Mouse (Mus musculus): ENCODE results near the gene Rpl36. TPM values are rescaled to one million over a fixed set of nuclear protein-coding genes. Genes with fewer than 3 reads are reported as not detected.
"Not testable (repeated sequence)": the region's sequence is repeated elsewhere in the genome, so short reads cannot be mapped to it uniquely, and the experiment has no call there.

Rpl36 gene
- total and polyA plus RNA-seq, 3 experiments = 2,385 to 3,914 TPM; not detected in 1

DNA sequence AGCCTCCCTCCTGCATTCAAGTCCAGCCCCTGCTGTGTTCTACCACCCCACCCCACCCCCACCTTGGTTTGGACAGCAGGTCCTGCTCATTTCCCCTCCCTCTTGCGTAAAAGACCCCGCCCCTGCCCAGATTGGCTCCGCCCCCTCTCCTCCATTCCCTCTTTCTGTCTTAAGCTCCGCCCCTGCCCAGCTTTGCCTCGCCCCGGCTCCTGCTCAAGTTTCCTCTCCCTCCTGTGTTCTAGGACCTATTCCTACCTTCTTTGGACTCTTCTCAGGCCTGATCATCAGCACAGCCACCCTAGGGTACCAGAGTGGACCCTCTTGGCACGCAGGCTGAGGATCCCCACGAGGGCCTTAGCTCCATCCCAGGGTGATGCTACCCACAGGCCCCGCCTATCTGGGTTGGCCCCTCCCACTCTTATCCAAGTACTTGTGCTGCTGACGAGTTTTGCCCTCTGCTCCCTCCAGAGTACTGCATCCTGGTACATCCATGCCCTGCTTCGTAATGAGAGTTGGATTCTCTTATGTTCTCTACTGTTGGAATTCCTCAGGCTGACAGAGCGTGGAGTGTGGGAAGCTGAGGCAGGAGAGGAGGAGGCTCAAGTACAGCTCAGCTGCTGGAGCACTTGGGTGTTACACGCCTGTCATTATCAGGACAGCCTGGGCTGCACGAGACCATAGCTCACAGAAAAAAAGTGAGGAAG, 1.2 kb upstream of the Rpl36 start (continued):
- TF ChIP-seq ETS1 (IDR thresholded peaks at IDR 0.05; ENCODE audit: low read depth, low read length) = peak; percentile 40; the same call in 1 of the 2 replicates
- TF ChIP-seq NELFE (IDR thresholded peaks at IDR 0.05; ENCODE audit: low read depth, low read length) = peak; percentile 68
- TF ChIP-seq CHD1 (IDR thresholded peaks at IDR 0.05; ENCODE audit: low read depth, low read length) = no peak
- no peak for TF ChIP-seq MYB (IDR thresholded peaks at IDR 0.05; ENCODE audit: low read depth, low read length)

DNA sequence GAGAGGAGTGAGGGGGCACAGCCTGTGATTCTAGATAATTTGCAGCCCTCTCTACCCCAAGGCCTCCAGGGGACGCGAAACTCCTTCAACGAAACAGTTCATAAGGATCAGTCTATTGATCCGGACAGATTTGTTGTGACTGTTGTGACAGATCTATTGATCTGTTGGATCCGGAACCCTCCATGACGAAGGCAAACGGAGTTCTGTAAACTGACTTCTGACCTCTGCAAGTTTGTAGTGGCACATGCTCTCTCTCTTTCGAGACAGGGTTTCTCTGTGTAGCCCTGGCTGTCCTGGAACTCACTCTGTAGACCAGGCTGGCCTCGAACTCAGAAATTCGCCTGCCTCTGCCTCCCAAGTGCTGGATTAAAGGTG, 664 bp upstream of the Rpl36 start:
- not testable (repeated sequence) for H3K36me3 ChIP-seq (ENCODE audit: control insufficient read depth in 1 of 2, insufficient read depth in 2 of 2, low read length in 2 of 2); H3K27me3 ChIP-seq (ENCODE audit: control insufficient read depth in 1 of 2, insufficient read depth in 2 of 2, low read length in 2 of 2); H3K9me3 ChIP-seq (replicated peaks; ENCODE audit: insufficient read depth, low read length); DNase-seq (ENCODE audit: low read depth, low spot score)
- peaks cover 39% of the 10 kb centered on the region for H3K79me2 ChIP-seq (ENCODE audit: control insufficient read depth, insufficient read depth, low read length, poor library complexity)
- 0 out of 2 replicates have a peak, but pooled peaks have one; percentile 32 for TF ChIP-seq TAL1 (IDR thresholded peaks at IDR 0.05; ENCODE audit: low read length)
- peaks cover 0 to 13% of the 10 kb centered on the region in 2 experiments; a peak in 2 of 4 replicates for H3K4me1 ChIP-seq (ENCODE audit: control insufficient read depth in 1 of 2, insufficient read depth in 2 of 2, low read length in 2 of 2)
- H3K4me3 ChIP-seq (ENCODE audit: control insufficient read depth in 1 of 2, insufficient read depth in 1 of 2, low read depth in 2 of 2, low read length in 2 of 2) = peak overlapping the region; percentile 23 to 63
- H3K27ac ChIP-seq (ENCODE audit: control insufficient read depth, low read depth, low read length) = peak overlapping the region; percentile 78
- peak overlapping the region; percentile 51 for H3K9ac ChIP-seq (ENCODE audit: control insufficient read depth, low read depth, low read length, poor library complexity, severe bottlenecking)

DNA sequence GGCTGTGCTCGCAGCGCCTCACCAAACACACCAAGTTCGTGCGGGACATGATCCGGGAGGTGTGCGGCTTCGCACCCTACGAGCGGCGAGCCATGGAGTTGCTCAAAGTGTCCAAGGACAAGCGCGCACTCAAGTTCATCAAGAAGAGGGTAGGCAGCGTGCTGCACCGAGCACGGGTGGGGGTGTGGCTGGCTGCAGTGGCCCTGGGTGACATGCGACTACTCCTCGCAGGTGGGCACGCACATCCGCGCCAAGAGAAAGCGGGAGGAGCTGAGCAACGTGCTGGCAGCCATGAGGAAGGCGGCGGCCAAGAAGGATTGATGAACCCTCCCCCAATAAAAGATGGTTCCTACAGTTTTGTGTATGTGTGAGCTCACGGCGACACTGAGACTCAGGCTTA, 677 bp downstream of the Rpl36 start:
- not testable (repeated sequence) for H3K27me3 ChIP-seq (ENCODE audit: control insufficient read depth in 1 of 2, insufficient read depth in 2 of 2, low read length in 2 of 2); H3K36me3 ChIP-seq (ENCODE audit: control insufficient read depth in 1 of 2, insufficient read depth in 2 of 2, low read length in 2 of 2); H3K9me3 ChIP-seq (replicated peaks; ENCODE audit: insufficient read depth, low read length)
- Histone ChIP-seq H3K4me3 (ENCODE audit: control insufficient read depth in 1 of 2, insufficient read depth in 1 of 2, low read depth in 2 of 2, low read length in 2 of 2) (peak overlapping the region; percentile 66 to 68), H3K79me2 (ENCODE audit: control insufficient read depth, insufficient read depth, low read length, poor library complexity) (peaks cover 27% of the 10 kb centered on the region), H3K27ac (ENCODE audit: control insufficient read depth, low read depth, low read length) (peak overlapping the region; percentile 65), H3K4me1 (ENCODE audit: control insufficient read depth in 1 of 2, insufficient read depth in 2 of 2, low read length in 2 of 2) (peaks cover 0 to 13% of the 10 kb centered on the region in 2 experiments; a peak in 2 of 4 replicates), H3K9ac (ENCODE audit: control insufficient read depth, low read depth, low read length, poor library complexity, severe bottlenecking) (peak overlapping the region; percentile 77)
- peak; percentile 73 for DNase-seq (ENCODE audit: low read depth, low spot score)
- TF ChIP-seq MYC (IDR thresholded peaks at IDR 0.05; ENCODE audit: low read depth, low read length) (peak; percentile 54; the same call in 1 of the 2 replicates), MAX (IDR thresholded peaks at IDR 0.05; ENCODE audit: low read length) (peak; percentile 43; the same call in 1 of the 2 replicates), MXI1 (IDR thresholded peaks at IDR 0.05; ENCODE audit: low read depth, low read length) (peak; percentile 63; the same call in 1 of the 2 replicates), POLR2AphosphoS5 (IDR thresholded peaks at IDR 0.05; ENCODE audit: borderline replicate concordance, low read depth, low read length) (0 out of 2 replicates have a peak, but pooled peaks have one; percentile 32), NELFE (IDR thresholded peaks at IDR 0.05; ENCODE audit: low read depth, low read length) (peak; percentile 58; the same call in 1 of the 2 replicates)

Measured in MEL (cell line).